Mouse (Mus musculus) cerebellum, adult 8-10 months (tissue): Measurements from ENCODE around the gene Kcnn3.
A peak's percentile ranks its signal among the peaks of the same experiment; 100 is the strongest.

Experiments
- DNase-seq: peaks from one replicate; pipeline ENCODE4 v3.0.0; 2022

The Kcnn3 gene

DNA sequence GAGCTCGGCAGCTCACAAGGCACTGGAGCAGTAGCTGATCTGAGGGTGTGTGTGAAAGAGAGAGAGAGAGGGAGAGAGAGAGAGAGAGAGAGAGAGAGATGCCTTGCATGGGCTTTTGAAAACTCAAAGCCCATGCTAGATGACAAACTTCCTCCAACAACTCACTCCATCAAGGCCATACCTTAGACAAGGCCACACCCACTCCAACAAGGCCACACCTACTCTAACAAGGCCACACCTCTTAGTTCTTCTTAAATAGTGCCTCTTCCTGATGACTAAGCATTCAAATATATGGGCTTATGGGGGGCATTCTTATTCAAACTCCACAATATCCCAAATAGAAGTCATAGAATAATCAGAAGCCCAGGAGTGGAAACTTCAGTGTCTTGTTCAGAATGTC is 49.1 kb downstream of the Kcnn3 start:
- DNase-seq: no peak

GRCm38 (mm10) chr3:89569707-89570324 is 49.9 kb downstream of the Kcnn3 start:
- no peak for DNase-seq

DNA sequence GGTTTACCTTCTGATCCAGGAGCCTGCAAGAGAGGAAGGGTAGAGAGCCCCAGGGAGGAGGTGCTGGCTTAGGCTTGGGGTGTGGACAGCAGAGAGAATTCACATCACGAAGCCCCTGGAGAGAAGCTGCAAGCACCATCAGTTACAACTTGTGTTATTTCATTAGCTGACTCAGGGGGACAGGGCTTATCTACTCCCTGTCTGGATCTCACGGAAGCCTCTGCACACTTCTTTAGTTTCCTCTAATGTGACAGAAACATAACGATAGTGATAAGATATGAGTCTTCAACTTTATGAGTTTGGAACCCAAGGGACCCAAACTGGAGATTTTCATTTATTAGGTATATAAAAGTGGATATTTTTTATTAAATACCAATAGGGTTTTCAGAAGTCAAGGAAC is 50.4 kb downstream of the Kcnn3 start:
- no peak for DNase-seq

DNA sequence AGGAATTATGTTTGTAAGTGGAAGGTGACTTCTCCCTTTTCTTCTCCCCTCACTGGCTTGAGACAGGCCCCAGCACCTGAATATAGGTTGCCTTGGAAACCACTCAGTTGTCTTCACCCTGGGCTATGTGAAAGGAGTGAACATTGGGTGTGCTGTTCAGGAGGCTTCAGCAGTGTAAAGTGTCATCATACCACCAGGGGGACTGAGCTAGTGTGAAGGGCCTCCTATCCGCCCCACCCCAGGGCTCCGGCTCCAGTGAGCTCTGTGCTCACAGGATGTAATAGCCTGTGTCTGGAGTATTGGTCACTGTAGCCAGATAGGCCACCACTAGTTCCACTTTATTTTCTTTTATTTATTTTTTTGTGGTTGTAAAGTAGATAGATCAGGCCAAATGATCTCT is 54.3 kb downstream of the Kcnn3 start:
- DNase-seq: no peak

DNA sequence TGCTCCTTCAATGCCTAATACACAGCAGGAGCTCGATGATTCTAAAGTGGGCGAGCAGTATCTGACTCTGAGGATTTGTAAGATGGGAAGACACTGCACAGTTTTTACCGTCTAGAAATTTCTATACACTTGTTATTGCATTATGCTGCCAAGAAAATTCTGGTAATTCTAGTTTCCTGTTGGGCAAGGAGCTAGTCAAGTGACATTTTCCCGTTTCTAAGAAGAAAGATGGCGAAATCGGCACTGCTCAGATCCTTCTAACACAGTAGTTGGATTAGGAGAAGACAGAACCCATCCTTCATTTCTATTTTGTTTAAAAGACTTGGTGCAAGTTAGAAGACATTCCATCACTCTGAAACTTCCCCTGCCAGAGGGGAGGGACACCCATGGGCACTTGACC is 56.4 kb downstream of the Kcnn3 start:
- DNase-seq: no peak

DNA sequence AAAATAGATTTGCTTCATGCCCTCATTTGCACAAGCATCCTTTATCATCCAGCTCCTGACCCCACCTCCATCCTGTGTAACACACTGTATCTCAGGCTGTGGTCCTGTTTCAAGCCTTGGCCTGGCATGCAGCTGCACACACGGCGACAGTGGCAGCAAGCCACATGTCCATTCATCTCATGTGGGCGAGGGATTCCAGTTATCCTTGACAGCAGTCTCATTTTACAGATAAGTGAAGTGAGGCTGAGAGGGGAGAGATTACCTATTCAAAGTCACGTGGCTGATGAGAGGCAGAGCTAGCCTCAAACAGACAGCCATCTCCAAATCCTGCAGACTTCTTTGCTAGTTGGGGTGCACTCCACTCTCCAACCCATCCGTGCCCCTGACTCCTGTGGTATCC is 57.2 kb downstream of the Kcnn3 start:
- no peak for DNase-seq

DNA sequence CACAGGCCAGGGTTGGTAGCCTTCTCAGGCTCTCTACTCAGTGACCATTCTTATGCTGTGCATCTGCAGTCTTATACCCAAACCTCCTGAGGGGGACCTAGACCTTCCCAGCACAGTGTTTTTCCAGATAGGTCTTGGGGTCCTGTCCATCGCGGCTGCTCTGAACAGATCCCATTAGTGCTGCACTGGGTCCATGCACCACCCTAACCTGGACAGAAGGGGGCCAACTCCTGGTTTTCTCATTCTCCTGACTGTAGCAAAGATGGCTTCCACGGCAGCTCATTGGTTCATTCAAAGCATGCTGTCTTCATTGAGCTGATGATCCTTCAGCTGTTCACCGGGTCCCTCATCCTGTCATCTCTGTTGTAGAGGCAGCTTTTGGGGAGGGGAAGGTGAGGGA is 58.1 kb downstream of the Kcnn3 start:
- DNase-seq: no peak

GRCm38 (mm10) chr3:89578803-89579202 is 58.8 kb downstream of the Kcnn3 start:
- no peak for DNase-seq

DNA sequence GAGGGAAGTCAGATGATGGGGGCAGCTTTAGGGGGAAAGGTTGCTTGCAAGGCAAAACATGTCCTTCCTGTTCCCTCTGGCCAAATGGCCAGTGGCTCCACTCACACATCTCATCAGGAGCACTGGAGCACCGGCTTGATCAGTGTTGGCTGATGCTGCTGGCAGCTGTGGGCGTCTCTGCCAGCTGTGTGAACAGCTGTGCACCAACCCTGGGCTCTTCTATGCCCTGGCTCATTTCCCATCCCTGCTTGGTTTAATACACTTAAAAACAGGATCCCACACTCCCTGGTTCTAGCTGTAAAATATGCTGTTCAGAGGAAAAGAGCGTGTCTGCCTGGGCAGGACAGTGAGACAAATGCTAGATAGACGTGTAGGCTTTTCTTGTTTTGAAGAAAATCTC is 64.3 kb downstream of the Kcnn3 start:
- no peak for DNase-seq

DNA sequence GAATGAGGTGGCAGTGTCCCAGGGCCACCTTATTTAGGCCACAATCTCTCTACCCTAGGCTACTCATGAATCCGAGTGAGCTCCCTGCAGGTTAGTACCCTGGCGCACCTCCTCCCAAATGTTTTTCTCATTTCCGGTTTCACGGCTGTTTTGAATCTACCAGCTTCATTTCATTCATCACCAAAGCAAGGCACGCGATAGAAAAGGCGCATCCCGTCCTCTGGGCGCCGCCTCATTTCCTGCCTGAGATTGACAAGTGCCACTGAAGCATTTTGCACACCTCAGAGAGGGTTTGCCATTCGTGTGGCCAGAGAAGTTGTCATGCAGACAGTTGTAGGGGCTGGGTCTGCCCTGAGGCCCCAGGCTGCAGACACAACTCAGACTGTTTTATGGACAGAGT is 68.5 kb downstream of the Kcnn3 start:
- DNase-seq: no peak

DNA sequence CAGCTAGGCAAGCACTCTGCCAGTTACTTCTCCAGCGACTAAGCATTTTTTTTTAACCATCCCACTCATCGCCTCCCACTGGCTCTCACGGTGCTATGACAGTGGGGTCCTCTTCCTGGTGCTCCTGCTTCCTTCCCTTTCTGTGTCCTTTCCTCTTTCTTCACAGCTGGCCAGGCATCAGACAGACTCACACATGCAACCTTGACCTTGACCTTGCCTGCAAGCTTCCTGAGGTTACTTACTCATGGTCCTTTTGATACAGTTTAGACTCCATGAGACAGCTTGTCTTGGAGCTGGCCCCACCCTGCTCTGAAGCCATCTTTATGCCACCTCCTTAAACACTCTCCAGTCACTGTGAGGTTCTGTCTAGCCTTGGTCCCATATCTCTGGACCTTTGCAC is 69.4 kb downstream of the Kcnn3 start:
- no peak for DNase-seq

GRCm38 (mm10) chr3:89590386-89590785 is 70.4 kb downstream of the Kcnn3 start:
- DNase-seq: no peak

GRCm38 (mm10) chr3:89591461-89591860 is 71.5 kb downstream of the Kcnn3 start:
- DNase-seq: peak; percentile 16

DNA sequence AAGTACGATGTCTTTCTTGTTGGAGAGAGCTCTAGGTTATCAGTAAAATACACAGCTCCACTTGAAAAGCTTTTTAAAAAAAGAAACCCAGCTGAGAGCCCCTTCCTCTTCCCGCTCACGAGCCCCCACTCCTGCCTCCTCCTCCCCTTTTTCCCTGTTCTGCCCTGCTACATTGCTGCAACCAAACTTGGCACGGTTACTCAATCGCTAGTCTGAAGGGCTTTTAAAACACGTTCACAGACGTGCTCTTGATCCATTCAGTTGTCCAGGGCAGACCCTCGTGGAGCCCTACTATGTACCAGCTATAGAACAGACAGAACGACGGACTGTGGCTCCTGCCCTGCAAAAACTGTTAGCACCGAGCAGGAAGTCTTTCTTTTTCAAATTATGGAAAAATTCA is 72.8 kb downstream of the Kcnn3 start:
- DNase-seq: no peak

DNA sequence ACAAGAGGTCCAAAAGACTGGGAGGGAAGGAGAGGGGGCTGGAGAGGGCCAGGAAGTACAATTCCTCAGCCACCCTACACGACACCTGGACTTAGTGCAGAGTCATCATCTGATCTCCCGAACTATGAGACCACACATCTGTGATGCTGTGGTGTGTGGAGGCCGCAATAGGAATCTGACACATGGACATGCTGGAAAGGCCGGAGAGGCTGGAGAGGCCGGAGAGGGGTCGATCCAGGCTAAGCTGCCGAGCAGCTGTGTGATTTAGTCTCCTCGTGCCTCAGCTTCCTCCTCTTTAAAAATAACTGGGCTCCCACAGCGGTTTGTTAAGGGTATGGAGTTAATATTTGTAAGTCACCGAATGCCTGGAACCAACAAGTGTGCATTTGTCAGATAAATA is 73.6 kb downstream of the Kcnn3 start:
- no peak for DNase-seq

GRCm38 (mm10) chr3:89598361-89598760 is 78.4 kb downstream of the Kcnn3 start:
- no peak for DNase-seq

DNA sequence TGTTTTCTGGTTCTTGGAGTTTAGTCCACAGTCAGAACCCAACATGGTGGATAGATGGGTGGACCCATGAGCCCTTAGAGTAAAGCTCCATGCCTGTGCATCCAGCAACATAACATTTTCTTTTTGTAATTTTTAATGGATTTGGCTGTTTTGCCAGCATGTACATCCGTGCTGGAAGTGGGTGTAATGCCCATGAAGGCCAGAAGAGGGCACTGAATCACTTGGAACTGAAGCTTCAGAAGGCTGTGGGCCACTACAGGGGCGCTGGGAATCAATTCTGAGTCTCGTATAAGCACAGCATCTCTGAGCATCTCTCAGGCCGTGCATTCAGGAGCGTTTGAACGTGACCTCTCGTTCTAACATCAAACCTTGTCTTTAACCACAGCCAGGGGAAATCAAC is 79.0 kb downstream of the Kcnn3 start:
- DNase-seq: no peak

- no peak for DNase-seq
These were observed 81.1 kb downstream of the Kcnn3 start for GRCm38 (mm10) chr3:89601060-89601459.

GRCm38 (mm10) chr3:89603300-89603699 is 83.3 kb downstream of the Kcnn3 start:
- DNase-seq: no peak

DNA sequence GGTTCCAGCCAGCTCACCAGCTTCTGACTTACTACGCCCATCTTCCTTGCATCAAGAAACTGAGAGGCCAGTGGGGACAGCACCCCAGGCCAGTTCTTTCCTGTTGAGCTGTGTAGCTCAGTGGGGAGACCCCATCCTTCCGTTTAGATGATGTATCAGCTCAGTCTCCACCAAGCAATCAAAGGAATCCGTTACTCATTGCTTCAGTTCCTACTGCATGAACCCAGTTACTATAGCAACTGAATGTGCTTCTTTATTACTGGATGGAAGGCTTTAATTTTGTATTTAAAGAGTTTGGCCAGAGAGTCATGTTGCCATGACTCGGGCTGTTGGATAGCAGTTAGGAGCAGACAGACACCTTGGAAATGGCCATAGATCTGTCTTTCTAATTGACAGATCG is 85.3 kb downstream of the Kcnn3 start:
- no peak for DNase-seq

DNA sequence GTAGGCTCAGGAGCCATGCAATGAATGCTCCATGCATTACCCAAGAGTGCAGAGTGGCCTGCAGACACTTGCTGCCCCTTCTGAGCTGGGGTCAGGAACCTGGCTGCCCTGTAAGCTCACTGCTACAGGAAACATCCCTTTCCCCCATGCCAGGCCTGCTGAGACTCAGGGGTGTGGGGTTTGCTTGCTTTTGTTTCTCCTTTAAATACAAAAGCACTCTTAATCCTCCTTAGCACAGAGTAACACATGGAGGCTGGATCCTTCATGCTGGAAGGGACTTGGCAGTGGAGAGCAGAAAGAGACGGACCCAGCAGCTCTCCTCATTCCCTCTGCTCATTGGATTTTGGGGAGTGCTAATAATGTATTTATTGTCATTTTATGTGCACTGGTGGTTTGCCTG is 87.4 kb downstream of the Kcnn3 start:
- no peak for DNase-seq

GRCm38 (mm10) chr3:89612048-89612447 is 92.1 kb downstream of the Kcnn3 start:
- no peak for DNase-seq

DNA sequence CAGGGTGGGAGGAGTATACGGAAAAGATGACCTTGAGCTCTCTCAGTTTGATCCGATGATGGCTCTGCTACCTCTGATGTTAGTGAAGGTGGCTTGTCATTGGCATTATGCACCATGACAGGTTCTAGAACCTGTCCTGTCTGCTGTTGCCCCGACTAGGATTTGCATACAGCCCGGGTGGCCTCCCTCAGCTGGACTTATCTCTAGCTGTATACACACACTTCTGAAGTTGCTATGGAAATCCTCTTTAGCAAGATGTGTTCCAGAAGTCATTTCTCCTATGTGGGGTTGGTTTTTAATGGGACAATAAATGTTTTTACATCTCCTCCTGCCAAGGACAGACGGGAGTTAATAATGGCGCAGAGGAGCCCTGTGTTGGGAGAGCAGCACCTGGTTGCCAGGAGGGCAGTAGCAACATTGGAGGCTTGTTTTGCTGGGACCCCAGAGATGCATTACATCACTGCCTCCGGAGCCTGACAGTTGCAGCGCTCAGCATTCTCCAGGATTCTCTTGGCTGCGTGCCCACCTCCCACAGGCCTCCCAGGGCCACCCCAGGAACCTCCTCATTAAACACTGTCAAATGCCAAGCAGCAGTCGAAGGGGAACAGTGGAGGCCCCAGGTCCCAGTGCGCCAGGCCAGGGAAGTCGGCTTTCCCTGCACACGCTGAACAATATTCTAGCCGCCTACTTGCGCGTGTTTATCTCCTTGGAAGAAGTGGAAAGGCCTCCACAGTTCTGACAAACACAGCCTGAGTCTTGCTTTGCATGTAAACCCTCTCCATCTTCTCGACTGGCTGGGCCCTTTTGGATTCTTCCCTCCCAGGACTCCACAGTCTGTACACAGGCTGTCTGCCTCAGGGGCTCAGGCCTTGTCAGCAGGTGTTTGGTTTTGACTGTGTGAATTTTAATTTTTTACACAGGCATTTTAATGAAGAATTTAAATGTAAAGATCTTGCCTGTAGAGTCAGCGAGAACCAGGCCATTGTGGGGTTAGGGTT is 93.9 kb downstream of the Kcnn3 start:
- DNase-seq: peak; percentile 12

GRCm38 (mm10) chr3:89616861-89617260 is 96.9 kb downstream of the Kcnn3 start:
- no peak for DNase-seq
